Mouse (Mus musculus) limb, embryonic 14.5 days (tissue): ENCODE results near the gene Grm4. TPM values are rescaled to one million over a fixed set of nuclear protein-coding genes. Genes with fewer than 3 reads are reported as not detected.

Experiments
- ATAC-seq: fragments of 200-750 bp; cut with Nextera tagmentation; 2 replicates; pipeline ENCODE4 v1.8.0; 2017; ENCODE audit warnings: low read depth, moderate number of reproducible peaks, moderate TSS enrichment; ENCODE audit not compliant: low FRiP score
- DNase-seq: peaks from one replicate; pipeline ENCODE4 v3.0.0-alpha.2; 2015; ENCODE audit warnings: low spot score
- H3K27ac ChIP-seq: fragments of 300-500 bp; sonication (generic); replicated peaks from 2 replicates; pipeline ENCODE4 v1.5.1; 2014; ENCODE audit warnings: low read depth, mild to moderate bottlenecking, low read length, moderate library complexity, mixed read lengths
- H3K27me3 ChIP-seq: fragments of 300-500 bp; sonication (generic); 2 replicates; pipeline ENCODE4 v1.6.1; 2014; ENCODE audit warnings: low read length, mixed read lengths; ENCODE audit not compliant: control insufficient read depth, insufficient read depth
- H3K36me3 ChIP-seq: fragments of 300-500 bp; sonication (generic); 2 replicates; pipeline ENCODE4 v1.6.1; 2014; ENCODE audit warnings: mild to moderate bottlenecking, low read length, moderate library complexity, mixed read lengths; ENCODE audit not compliant: control insufficient read depth, insufficient read depth
- H3K4me1 ChIP-seq: fragments of 300-500 bp; sonication (generic); 2 replicates; pipeline ENCODE4 v1.6.1; 2014; ENCODE audit warnings: antibody characterized with exemption, low read length, mixed read lengths; ENCODE audit not compliant: control insufficient read depth, insufficient read depth
- H3K4me2 ChIP-seq: fragments of 300-500 bp; sonication (generic); replicated peaks from 2 replicates; pipeline ENCODE4 v1.6.1; 2014; ENCODE audit warnings: low read depth, mild to moderate bottlenecking, low read length, moderate library complexity; ENCODE audit not compliant: severe bottlenecking
- H3K4me3 ChIP-seq: fragments of 300-500 bp; sonication (generic); replicated peaks from 2 replicates; pipeline ENCODE4 v1.5.1; 2014; ENCODE audit warnings: low read length
- H3K9ac ChIP-seq: fragments of 300-500 bp; sonication (generic); 2 replicates; pipeline ENCODE4 v1.6.1; 2014; ENCODE audit warnings: mild to moderate bottlenecking, low read depth, low read length, moderate library complexity; ENCODE audit not compliant: severe bottlenecking
- H3K9me3 ChIP-seq: fragments of 300-500 bp; sonication (generic); 2 replicates; pipeline ENCODE4 v1.6.1; 2016; ENCODE audit warnings: low read length; ENCODE audit not compliant: control insufficient read depth
- POLR2A ChIP-seq: fragments of 200-500 bp; IDR thresholded peaks from 2 replicates; pipeline ENCODE4 v1.8.0; 2012; ENCODE audit warnings: inconsistent platforms, mild to moderate bottlenecking, moderate library complexity, borderline replicate concordance; ENCODE audit not compliant: insufficient read depth, insufficient read length; ENCODE audit errors: extremely low read depth
- WGBS: fragments of 180-500 bp; shearing (Covaris S2); extraction: QIAGEN DNeasy Blood & Tissue Kit; methylation state at CpG from one replicate; pipeline ENCODE4 v1.1.7; 2014; 5-methylcytosine and 5-hydroxymethylcytosine counted together
- polyA plus RNA-seq, 2 experiments: library from polyadenylated mRNA; depleted of rRNA in 1 of 2; stranded (reverse) in 1 of 2; unstranded in 1 of 2; fragments of >200 nt; fragmentation: Nextera tagmentation in 1 of 2; extraction: Ambion mirVana in 1 of 2; gene quantifications; 2 replicates each; pipeline versions ENCODE4 v1.2.1 to v1.2.3; 2012 to 2014

Gene Grm4
- polyA plus RNA-seq, 2 experiments, result 1.0 to 1.6 TPM

GRCm38 (mm10) chr17:27431049-27431839, 90.0 kb downstream of the Grm4 start:
- no peak for ATAC-seq
- Histone ChIP-seq H3K27ac (no peak overlapping the region), H3K4me2 (no peak overlapping the region), H3K9ac (no peak overlapping the region), H3K4me3 (no peak overlapping the region), H3K36me3 (no peaks in the 10 kb centered on the region), H3K27me3 (peaks cover 3% of the 10 kb centered on the region; the same call in 1 of the 2 replicates), H3K9me3 (peaks cover 14% of the 10 kb centered on the region), H3K4me1 (0 out of 2 replicates have a peak, but pooled peaks cover 2% of the 10 kb centered on the region)
- WGBS, result 85% methylated on average over 26 of the region's 26 CpGs
- TF ChIP-seq POLR2A, result no peak
- DNase-seq, result no peak

- ATAC-seq, result no peak
- WGBS, result 25% methylated on average over 9 of the region's 9 CpGs
- Histone ChIP-seq H3K4me2 (no peak overlapping the region), H3K27ac (no peak overlapping the region), H3K36me3 (no peaks in the 10 kb centered on the region), H3K4me1 (0 out of 2 replicates have a peak, but pooled peaks cover 2% of the 10 kb centered on the region), H3K9ac (no peak overlapping the region), H3K27me3 (peaks cover 3% of the 10 kb centered on the region; the same call in 1 of the 2 replicates), H3K4me3 (no peak overlapping the region), H3K9me3 (peaks cover 14% of the 10 kb centered on the region)
- no peak for DNase-seq
- no peak for TF ChIP-seq POLR2A
These were observed 91.4 kb downstream of the Grm4 start for GRCm38 (mm10) chr17:27429757-27430156.

GRCm38 (mm10) chr17:27425016-27425415, 96.2 kb downstream of the Grm4 start:
- ATAC-seq (no peak), DNase-seq (no peak)
- no peak overlapping the region for H3K4me2 ChIP-seq
- no peaks in the 10 kb centered on the region for H3K36me3 ChIP-seq
- no peak overlapping the region for H3K4me3 ChIP-seq
- peaks cover 3% of the 10 kb centered on the region; the same call in 1 of the 2 replicates for H3K27me3 ChIP-seq
- 88% methylated on average over 2 of the region's 2 CpGs for WGBS
- peaks cover 14% of the 10 kb centered on the region for H3K9me3 ChIP-seq
- peaks cover 29% of the 10 kb centered on the region for H3K4me1 ChIP-seq
- no peak overlapping the region for H3K9ac ChIP-seq
- H3K27ac ChIP-seq, result no peak overlapping the region
- no peak for TF ChIP-seq POLR2A

- no peak for ATAC-seq
- DNase-seq, result no peak
- H3K4me1 ChIP-seq, result peaks cover 29% of the 10 kb centered on the region
- H3K4me2 ChIP-seq, result no peak overlapping the region
- H3K4me3 ChIP-seq, result no peak overlapping the region
- peaks cover 14% of the 10 kb centered on the region for H3K9me3 ChIP-seq
- peaks cover 1% of the 10 kb centered on the region; the same call in 1 of the 2 replicates for H3K27me3 ChIP-seq
- 65% methylated on average over 6 of the region's 6 CpGs for WGBS
- H3K36me3 ChIP-seq, result no peaks in the 10 kb centered on the region
- no peak overlapping the region for H3K9ac ChIP-seq
- no peak for TF ChIP-seq POLR2A
- no peak overlapping the region; the same call in 1 of the 2 replicates for H3K27ac ChIP-seq
These were observed 96.8 kb downstream of the Grm4 start for GRCm38 (mm10) chr17:27424356-27424755.

- H3K4me3 ChIP-seq, result no peak overlapping the region
- H3K27me3 ChIP-seq, result no peaks in the 10 kb centered on the region
- DNase-seq (peak; percentile 67), ATAC-seq (peak; percentile 79)
- peak overlapping the region; percentile 37 for H3K4me2 ChIP-seq
- no peak for TF ChIP-seq POLR2A
- H3K27ac ChIP-seq, result peak overlapping the region; percentile 78
- no peak overlapping the region for H3K9ac ChIP-seq
- H3K36me3 ChIP-seq, result no peaks in the 10 kb centered on the region
- H3K9me3 ChIP-seq, result peaks cover 2% of the 10 kb centered on the region; the same call in 1 of the 2 replicates
- H3K4me1 ChIP-seq, result peaks cover 29% of the 10 kb centered on the region
- 9% methylated on average over 10 of the region's 10 CpGs for WGBS
These were observed 98.3 kb downstream of the Grm4 start for GRCm38 (mm10) chr17:27422726-27423381.
